Mouse (Mus musculus): ENCODE results near the gene Cptp.

- no peak for TF ChIP-seq POLR2A (IDR thresholded peaks at IDR 0.05; ENCODE audit: low read depth, low read length)
- no peak for TF ChIP-seq CTCF (IDR thresholded peaks at IDR 0.05; ENCODE audit: extremely low read depth, insufficient read length, insufficient replicate concordance, low read depth, low read length)
Measured at GRCm38 (mm10) chr4:155823443-155823842, 45.8 kb downstream of the Cptp start.

Data from small intestine, adult 2 months (tissue).